18 mouse cellular contexts compared by ENCODE assay signal in genomic region chr9:77992276-77992675, GRCm38 (mm10). TPM values are rescaled to one million over a fixed set of nuclear protein-coding genes. Genes with fewer than 3 reads are reported as not detected.
DNase-seq lines count a peak whose midpoint lies in the region; ATAC-seq and TF ChIP-seq lines count a peak whose summit lies in the region.
"Had no signal": no experiment of that assay in that cellular context is flagged by ENCODE, and none has a peak within 500 bp of the region (broad histone marks: within the 10 kb centered on the region; RNA-seq: fewer than 3 reads in every experiment).

No protein-coding gene starts in this region.

- no peak overlapping the region for H3K9ac ChIP-seq in forebrain, embryonic 11.5 days (ENCODE audit: low read length)
- H3K9ac ChIP-seq in forebrain, postnatal 0 days, result no peak overlapping the region
- H3K9ac ChIP-seq in liver, embryonic 14.5 days (replicated peaks), result no peak overlapping the region
- H3K9ac ChIP-seq: midbrain, embryonic 12.5 days had no signal

- TF ChIP-seq CTCF in forebrain, postnatal 0 days (IDR thresholded peaks at IDR 0.05; ENCODE audit: low read depth), result no peak
- TF ChIP-seq CTCF in liver, embryonic 14.5 days (IDR thresholded peaks at IDR 0.05; ENCODE audit: low read depth), result no peak

- intact Hi-C loops in heart, postnatal 10 days (cut with DNase I), result no loop called here

- no peak overlapping the region for H3K4me3 ChIP-seq in forebrain, embryonic 11.5 days (ENCODE audit: low read depth, low read length)
- H3K4me3 ChIP-seq in forebrain, postnatal 0 days (ENCODE audit: low read depth, low read length), result no peak overlapping the region
- no peak overlapping the region for H3K4me3 ChIP-seq in liver, embryonic 14.5 days (ENCODE audit: insufficient read depth in 1 of 2, low read depth in 2 of 2, low read length in 2 of 2)
- H3K4me3 ChIP-seq: hindbrain, embryonic 10.5 days; left cerebral cortex, adult 2 months; midbrain, embryonic 12.5 days had no signal

- no peaks in the 10 kb centered on the region for H3K36me3 ChIP-seq in forebrain, embryonic 11.5 days (ENCODE audit: control insufficient read depth, insufficient read depth, low read length)
- no peaks in the 10 kb centered on the region for H3K36me3 ChIP-seq in forebrain, postnatal 0 days (ENCODE audit: insufficient read depth)
- no peaks in the 10 kb centered on the region for H3K36me3 ChIP-seq in liver, embryonic 14.5 days (replicated peaks; ENCODE audit: control insufficient read depth, insufficient read depth, low read depth)
- H3K36me3 ChIP-seq: hindbrain, embryonic 10.5 days; midbrain, embryonic 12.5 days had no signal

- H3K4me1 ChIP-seq in forebrain, embryonic 11.5 days (replicated peaks; ENCODE audit: control insufficient read depth, insufficient read depth, low read length), result no peaks in the 10 kb centered on the region
- no peaks in the 10 kb centered on the region for H3K4me1 ChIP-seq in forebrain, postnatal 0 days (ENCODE audit: insufficient read depth)
- peaks cover 36% of the 10 kb centered on the region in 2 experiments for H3K4me1 ChIP-seq in liver, embryonic 14.5 days (replicated peaks; ENCODE audit: control insufficient read depth in 2 of 2, insufficient read depth in 2 of 2, low read length in 1 of 2)
- H3K4me1 ChIP-seq: midbrain, embryonic 12.5 days had no signal

- peak; percentile 23 for DNase-seq in forebrain, embryonic 11.5 days (ENCODE audit: low spot score)
- no peak for DNase-seq in forebrain, postnatal 0 days
- DNase-seq in liver, embryonic 14.5 days (ENCODE audit: low read depth in 3 of 3, low spot score in 3 of 3), result no peak
- DNase-seq in liver, result no peak
- DNase-seq in heart, postnatal 10 days, result peak; percentile 48 to 56
- peak; percentile 20 for DNase-seq in skeletal muscle tissue, adult 2 months (ENCODE audit: low read depth, low spot score)
- DNase-seq in right cerebral cortex, adult 18-20 months, result no peak
- DNase-seq in embryo, embryonic 10 days (ENCODE audit: low spot score), result no peak
- DNase-seq: cerebellum, postnatal 14 days; kidney, adult 9 months had no signal

- 91% methylated on average over 6 of the region's 6 CpGs for WGBS in forebrain, embryonic 11.5 days
- WGBS in forebrain, postnatal 0 days, result 91% methylated on average over 6 of the region's 6 CpGs
- 85% methylated on average over 6 of the region's 6 CpGs for WGBS in liver, embryonic 14.5 days (ENCODE audit: insufficient replicate concordance)

- H3K27me3 ChIP-seq in forebrain, embryonic 11.5 days (ENCODE audit: control insufficient read depth, insufficient read depth, low read length), result no peaks in the 10 kb centered on the region
- no peaks in the 10 kb centered on the region for H3K27me3 ChIP-seq in forebrain, postnatal 0 days (ENCODE audit: insufficient read depth, low read length)
- H3K27me3 ChIP-seq in liver, embryonic 14.5 days (ENCODE audit: control insufficient read depth, insufficient read depth, low read length), result no peaks in the 10 kb centered on the region
- H3K27me3 ChIP-seq: midbrain, embryonic 12.5 days had no signal

- ATAC-seq in forebrain, embryonic 11.5 days (replicated peaks; ENCODE audit: low FRiP score), result no peak
- ATAC-seq in forebrain, postnatal 0 days, result no peak
- no peak for ATAC-seq in liver, embryonic 14.5 days (ENCODE audit: insufficient read depth)
- ATAC-seq: inflammation-experienced regulatory T-cells, adult 6 months had no signal

- H3K4me2 ChIP-seq in forebrain, embryonic 11.5 days (ENCODE audit: low read depth, low read length, severe bottlenecking), result no peak overlapping the region
- H3K4me2 ChIP-seq in forebrain, postnatal 0 days (ENCODE audit: low read depth), result no peak overlapping the region
- H3K4me2 ChIP-seq in liver, embryonic 14.5 days (ENCODE audit: low read depth), result peak overlapping the region; percentile 33; the same call in 1 of the 2 replicates
- H3K4me2 ChIP-seq: midbrain, embryonic 12.5 days had no signal

- TF ChIP-seq EP300 in liver, embryonic 14.5 days (IDR thresholded peaks at IDR 0.05; ENCODE audit: low read depth), result no peak

- no peak overlapping the region for H3K27ac ChIP-seq in forebrain, embryonic 11.5 days (ENCODE audit: low read depth, low read length)
- no peak overlapping the region for H3K27ac ChIP-seq in forebrain, postnatal 0 days (ENCODE audit: low read depth, low read length)
- peak overlapping the region; percentile 55 for H3K27ac ChIP-seq in liver, embryonic 14.5 days
- H3K27ac ChIP-seq: hindbrain, embryonic 10.5 days; left cerebral cortex, adult 2 months; midbrain, embryonic 12.5 days had no signal

- no peaks in the 10 kb centered on the region for H3K9me3 ChIP-seq in forebrain, embryonic 11.5 days (ENCODE audit: control insufficient read depth, low read length)
- H3K9me3 ChIP-seq in forebrain, postnatal 0 days (ENCODE audit: low read length), result no peaks in the 10 kb centered on the region
- no peaks in the 10 kb centered on the region for H3K9me3 ChIP-seq in liver, embryonic 14.5 days (ENCODE audit: control insufficient read depth, low read length)
- H3K9me3 ChIP-seq: hindbrain, embryonic 10.5 days; midbrain, embryonic 12.5 days had no signal

RNA-seq across cellular contexts. Expression of gene Gcm1, which starts 59.4 kb away (rescaled TPM):
- polyA plus RNA-seq in forebrain, embryonic 11.5 days (2014; fragmentation: Nextera tagmentation; extraction: Ambion mirVana), result not detected in 2 replicates
- total RNA-seq in forebrain, postnatal 0 days (2014; rRNA removed), result not detected in 2 replicates
- not detected in 2 replicates for polyA plus RNA-seq in forebrain, postnatal 0 days (2015; fragmentation: Nextera tagmentation; extraction: Ambion mirVana)
- polyA plus RNA-seq in liver, embryonic 14.5 days (2012; rRNA removed), result not detected in 2 replicates
- not detected in 2 replicates for polyA plus RNA-seq in liver, embryonic 14.5 days (2014; fragmentation: Nextera tagmentation; extraction: Ambion mirVana)
- not detected for total RNA-seq in heart, postnatal 10 days (2021)
- total RNA-seq: adrenal gland, postnatal 36 days; gastrocnemius, postnatal 36 days; left cerebral cortex, adult 2 months had no signal
- polyA plus RNA-seq: embryonic facial prominence, embryonic 11.5 days; inflammation-experienced regulatory T-cells, adult 6 months; urinary bladder, adult 2 months had no signal

Comparison
In these comparisons a context has a peak if more than half of its experiments do, and no peak if none do; other contexts are left out.
1. DNase-seq: peak in forebrain, embryonic 11.5 days (single experiment), heart, postnatal 10 days (2 of 2) and skeletal muscle tissue, adult 2 months (single experiment); none in forebrain, postnatal 0 days (single experiment), liver, embryonic 14.5 days (0 of 3), liver (single experiment), right cerebral cortex, adult 18-20 months (single experiment) and embryo, embryonic 10 days (single experiment).